8 mouse cellular contexts compared by ENCODE assay signal in genomic region chr8:111643264-111644141, GRCm38 (mm10). TPM values are rescaled to one million over a fixed set of nuclear protein-coding genes. Genes with fewer than 3 reads are reported as not detected.
DNase-seq lines count a peak whose midpoint lies in the region; ATAC-seq and TF ChIP-seq lines count a peak whose summit lies in the region.

Zfp1 (plus strand) TSS chr8:111643401.

- peak; percentile 86 for TF ChIP-seq POLR2A in heart, adult 2 months (IDR thresholded peaks at IDR 0.05; ENCODE audit: insufficient read depth, low read depth, low read length)

- peak; percentile 97 for ATAC-seq in embryonic facial prominence, embryonic 13.5 days (ENCODE audit: insufficient number of reproducible peaks, insufficient read depth, low FRiP score, low TSS enrichment, low read depth)
- peak; percentile 99 for ATAC-seq in limb, embryonic 13.5 days (ENCODE audit: low FRiP score, low read depth)
- ATAC-seq in midbrain, embryonic 16.5 days, result peak; percentile 99

- peaks cover 18% of the 10 kb centered on the region for H3K4me1 ChIP-seq in embryonic facial prominence, embryonic 13.5 days
- H3K4me1 ChIP-seq in heart, adult 2 months (ENCODE audit: control insufficient read depth, insufficient read depth, low read length), result peaks cover 4% of the 10 kb centered on the region; the same call in 1 of the 2 replicates
- H3K4me1 ChIP-seq in limb, embryonic 13.5 days, result peaks cover 14% of the 10 kb centered on the region
- H3K4me1 ChIP-seq in midbrain, embryonic 16.5 days (ENCODE audit: control insufficient read depth, insufficient read depth, low read length), result peaks cover 6% of the 10 kb centered on the region

- no peaks in the 10 kb centered on the region for H3K79me2 ChIP-seq in heart, adult 2 months (replicated peaks; ENCODE audit: control insufficient read depth, insufficient read depth, low read length)

- peak; percentile 95 for DNase-seq in 3134 (ENCODE audit: extremely low read depth, insufficient read length, low spot score)
- peak; percentile 92 to 94 for DNase-seq in adrenal gland, postnatal 36 days
- DNase-seq in heart, adult 2 months, result peak; percentile 92 to 93
- DNase-seq in kidney, adult 8-10 months, result peak; percentile 93
- DNase-seq in spleen, postnatal 10 days (ENCODE audit: low spot score in 2 of 2), result peak; percentile 78 to 89

- H3K4me3 ChIP-seq in embryonic facial prominence, embryonic 13.5 days, result peak within 1 kb of the TSS; percentile 82
- peak within 1 kb of the TSS; percentile 100 for H3K4me3 ChIP-seq in heart, adult 2 months
- peak within 1 kb of the TSS; percentile 79 for H3K4me3 ChIP-seq in limb, embryonic 13.5 days
- peak within 1 kb of the TSS; percentile 82 for H3K4me3 ChIP-seq in midbrain, embryonic 16.5 days (ENCODE audit: low read depth, low read length)

- TF ChIP-seq EP300 in heart, adult 2 months (IDR thresholded peaks at IDR 0.05; ENCODE audit: insufficient read depth, low read depth, low read length), result 0 out of 2 replicates have a peak, but pooled peaks have one; percentile 8

- intact Hi-C loops in heart, adult 2 months (cut with DNase I), result loop anchor here (1.0 to 5.0 kb wide), 2 partner anchors 107 to 121 kb away; partner anchors contain the start of genes Wdr59 and Znrf1

- H3K27ac ChIP-seq in embryonic facial prominence, embryonic 13.5 days, result peak within 1 kb of the TSS; percentile 96
- H3K27ac ChIP-seq in heart, adult 2 months, result peak within 1 kb of the TSS; percentile 97
- peak within 1 kb of the TSS; percentile 90 for H3K27ac ChIP-seq in limb, embryonic 13.5 days
- H3K27ac ChIP-seq in midbrain, embryonic 16.5 days (ENCODE audit: low read length), result peak within 1 kb of the TSS; percentile 93

- peak within 1 kb of the TSS; percentile 90 for H3K9ac ChIP-seq in embryonic facial prominence, embryonic 13.5 days
- H3K9ac ChIP-seq in heart, adult 2 months (ENCODE audit: low read depth, low read length), result peak within 1 kb of the TSS; percentile 77
- peak within 1 kb of the TSS; percentile 91 for H3K9ac ChIP-seq in limb, embryonic 13.5 days
- peak within 1 kb of the TSS; percentile 83 for H3K9ac ChIP-seq in midbrain, embryonic 16.5 days (ENCODE audit: low read depth, low read length)

- no peaks in the 10 kb centered on the region for H3K27me3 ChIP-seq in embryonic facial prominence, embryonic 13.5 days
- H3K27me3 ChIP-seq in heart, adult 2 months (ENCODE audit: control insufficient read depth, insufficient read depth, low read length), result no peaks in the 10 kb centered on the region
- no peaks in the 10 kb centered on the region for H3K27me3 ChIP-seq in limb, embryonic 13.5 days
- H3K27me3 ChIP-seq in midbrain, embryonic 16.5 days (ENCODE audit: control insufficient read depth, insufficient read depth, low read depth, low read length), result no peaks in the 10 kb centered on the region

- peak within 1 kb of the TSS; percentile 67 for H3K4me2 ChIP-seq in embryonic facial prominence, embryonic 13.5 days
- peak within 1 kb of the TSS; percentile 64 for H3K4me2 ChIP-seq in limb, embryonic 13.5 days (replicated peaks)
- H3K4me2 ChIP-seq in midbrain, embryonic 16.5 days (ENCODE audit: low read length), result peak within 1 kb of the TSS; percentile 70

- TF ChIP-seq CTCF in heart, adult 2 months (IDR thresholded peaks at IDR 0.05), result no peak

- H3K9me3 ChIP-seq in embryonic facial prominence, embryonic 13.5 days, result no peaks in the 10 kb centered on the region
- H3K9me3 ChIP-seq in limb, embryonic 13.5 days, result no peaks in the 10 kb centered on the region
- no peaks in the 10 kb centered on the region for H3K9me3 ChIP-seq in midbrain, embryonic 16.5 days (replicated peaks; ENCODE audit: control insufficient read depth, low read length, poor library complexity, severe bottlenecking)

- H3K36me3 ChIP-seq in embryonic facial prominence, embryonic 13.5 days, result no peaks in the 10 kb centered on the region
- no peaks in the 10 kb centered on the region for H3K36me3 ChIP-seq in heart, adult 2 months (ENCODE audit: control insufficient read depth, insufficient read depth, low read length)
- H3K36me3 ChIP-seq in limb, embryonic 13.5 days, result no peaks in the 10 kb centered on the region
- H3K36me3 ChIP-seq in midbrain, embryonic 16.5 days (ENCODE audit: control insufficient read depth, insufficient read depth, low read length), result no peaks in the 10 kb centered on the region

- under 1% methylated on average over 71 of the region's 75 CpGs for WGBS in embryonic facial prominence, embryonic 13.5 days
- WGBS in heart, adult 2 months, result 1% methylated on average over 75 of the region's 75 CpGs
- WGBS in limb, embryonic 13.5 days, result under 1% methylated on average over 72 of the region's 75 CpGs
- WGBS in midbrain, embryonic 16.5 days, result under 1% methylated on average over 70 of the region's 75 CpGs

RNA-seq across cellular contexts. Expression of gene Zfp1, which starts in this region (rescaled TPM):
- total RNA-seq in adrenal gland, postnatal 36 days (2021), result 1 to 10 TPM; 7.2 to 8.7 TPM
- 29.6 and 30.2 TPM in 2 replicates for polyA plus RNA-seq in embryonic facial prominence, embryonic 13.5 days (2015; fragmentation: Nextera tagmentation; extraction: Ambion mirVana)
- 1 to 10 TPM; 6.3 to 7.6 TPM for total RNA-seq in heart, adult 2 months (2021)
- 4.3 and 6.4 TPM in 2 replicates for polyA plus RNA-seq in heart, adult 2 months (2012; rRNA removed)
- polyA plus RNA-seq in limb, embryonic 13.5 days (2015; fragmentation: Nextera tagmentation; extraction: Ambion mirVana), result 27.5 and 29.6 TPM in 2 replicates
- polyA plus RNA-seq in midbrain, embryonic 16.5 days (2015; fragmentation: Nextera tagmentation; extraction: Ambion mirVana), result 26.7 and 29.1 TPM in 2 replicates

Comparison
In these comparisons a context has a peak if more than half of its experiments do, and no peak if none do; other contexts are left out.
1. Peak in every context shown above with its lines: DNase-seq, ATAC-seq, H3K4me3 ChIP-seq and H3K27ac ChIP-seq.